Mouse (Mus musculus): ENCODE results near the gene Cdc14a.
"Not testable (repeated sequence)": the region's sequence is repeated elsewhere in the genome, so short reads cannot be mapped to it uniquely, and the experiment has no call there.

Cdc14a gene

GRCm38 (mm10) chr3:116373196-116373595 is 50.6 kb downstream of the Cdc14a start:
- DNase-seq (ENCODE audit: low read depth, low spot score), result no peak

GRCm38 (mm10) chr3:116368868-116369437 is 54.9 kb downstream of the Cdc14a start:
- DNase-seq (ENCODE audit: low read depth, low spot score), result no peak

DNA sequence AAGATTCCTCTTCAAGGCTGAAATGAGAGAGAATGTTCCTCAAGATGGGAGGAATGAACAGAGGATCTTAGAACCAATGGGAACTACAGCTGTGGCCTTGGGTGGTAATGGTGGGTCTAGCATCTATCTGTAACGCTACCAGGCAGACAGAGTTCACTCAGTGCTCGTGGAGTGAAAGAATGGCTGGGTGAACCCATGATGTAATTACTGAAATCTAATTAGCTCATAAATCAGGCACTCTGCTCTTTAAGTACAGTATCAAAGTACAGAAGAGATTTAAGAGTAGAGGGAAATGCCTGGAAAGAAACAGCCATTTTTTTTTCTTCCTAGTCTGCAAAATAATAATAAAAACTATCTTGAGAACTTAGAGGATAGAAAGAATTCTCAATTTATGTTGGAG is 57.7 kb downstream of the Cdc14a start:
- DNase-seq (ENCODE audit: low read depth, low spot score), result no peak

- no peak for DNase-seq (ENCODE audit: low read depth, low spot score)
Observed at GRCm38 (mm10) chr3:116361906-116362305, 61.9 kb downstream of the Cdc14a start.

- DNase-seq (ENCODE audit: low read depth, low spot score), result no peak
Observed at GRCm38 (mm10) chr3:116361101-116361500, 62.7 kb downstream of the Cdc14a start.

DNA sequence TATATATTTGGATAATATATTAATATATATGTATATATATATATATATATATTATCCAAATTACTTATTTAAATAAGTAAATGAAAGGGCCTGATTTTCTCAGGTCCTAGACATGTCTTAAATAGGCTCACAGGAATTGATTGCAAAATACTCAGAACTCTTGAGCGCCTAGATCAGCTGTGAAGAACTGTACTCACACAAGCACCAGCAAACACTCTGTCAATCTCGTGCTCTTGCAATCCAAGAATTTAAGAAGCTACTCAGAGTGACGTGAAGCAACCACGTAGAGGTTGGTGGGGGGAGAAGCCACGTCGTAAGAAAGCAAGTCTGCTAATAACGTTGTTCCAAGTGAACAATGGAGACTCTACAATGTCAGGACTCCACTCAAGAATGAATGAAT is 66.0 kb downstream of the Cdc14a start:
- no peak for DNase-seq (ENCODE audit: low read depth, low spot score)

DNA sequence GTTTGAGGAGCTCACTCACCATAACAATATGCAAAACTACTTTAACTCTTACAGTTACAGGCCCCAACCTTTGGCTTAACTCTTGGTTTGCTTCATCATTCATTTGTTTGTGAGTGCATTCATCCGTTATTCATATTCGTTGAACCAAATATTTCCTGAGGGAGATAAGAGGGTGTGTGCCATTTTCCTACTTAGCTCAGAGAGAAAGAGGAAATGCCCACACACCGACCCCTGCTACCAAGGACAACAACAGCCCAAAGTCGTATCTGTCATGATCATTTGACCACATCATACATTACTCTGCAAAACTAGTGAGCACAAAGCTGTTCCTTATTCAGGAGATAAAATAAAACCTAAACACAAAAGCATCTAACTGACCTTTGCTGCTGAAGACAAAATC is 66.7 kb downstream of the Cdc14a start:
- no peak for DNase-seq (ENCODE audit: low read depth, low spot score)

DNA sequence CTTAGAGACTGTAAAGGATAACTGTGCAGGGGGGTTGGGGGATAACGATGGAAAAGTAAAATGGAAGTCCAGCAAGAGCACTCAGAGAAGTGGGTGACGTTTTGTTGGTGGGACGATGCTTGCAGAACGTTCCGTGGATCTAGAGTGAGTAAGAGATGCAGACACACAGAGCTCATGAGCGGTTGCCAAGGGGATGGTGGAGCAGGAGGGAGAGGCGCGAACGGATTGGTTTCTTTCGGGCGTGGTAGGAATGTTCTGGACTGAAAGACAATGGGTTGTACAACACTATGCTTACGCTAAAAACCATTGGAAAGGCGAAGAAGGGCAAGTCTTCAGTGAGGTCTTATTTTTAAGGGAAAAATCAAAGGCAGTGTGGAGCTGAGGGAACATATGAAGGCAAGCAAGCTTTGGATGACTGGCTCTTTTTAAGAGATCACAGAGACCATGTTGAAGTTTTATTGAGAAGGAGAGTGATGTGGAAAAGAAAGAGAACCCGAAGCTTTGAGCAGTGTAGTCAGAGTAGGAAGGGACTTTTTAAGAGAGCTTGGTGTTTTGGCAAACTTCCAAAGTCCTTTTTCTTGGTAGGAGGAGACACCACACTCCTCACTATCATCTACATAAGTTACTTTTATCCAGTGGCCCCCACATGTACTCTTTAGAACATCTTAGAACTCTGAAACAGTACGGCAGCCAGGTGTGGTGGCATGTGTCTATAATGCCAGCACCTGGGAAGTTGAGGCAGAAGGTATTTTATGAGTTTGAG is 68.6 kb downstream of the Cdc14a start:
- DNase-seq (ENCODE audit: low read depth, low spot score), result no peak

DNA sequence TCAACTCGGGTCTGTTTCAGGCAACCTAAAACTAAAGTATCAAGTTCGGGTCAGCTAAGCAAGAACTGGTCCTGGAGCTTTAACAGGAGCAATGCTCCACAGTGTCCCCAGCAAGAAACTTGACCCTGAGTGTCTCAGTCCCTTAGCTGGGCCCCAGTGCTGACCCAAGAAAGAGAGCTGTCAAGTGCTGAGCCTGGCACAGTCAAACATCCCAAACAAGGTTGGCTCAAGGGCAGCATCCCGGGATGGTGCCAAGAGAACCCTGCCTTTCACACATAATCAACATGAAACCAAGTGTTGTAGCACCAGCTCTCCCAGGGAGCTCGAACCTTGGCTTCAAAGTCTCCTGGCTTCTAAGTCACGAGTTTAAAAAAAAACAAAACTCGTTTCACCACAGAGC is 71.3 kb downstream of the Cdc14a start:
- DNase-seq (ENCODE audit: low read depth, low spot score), result no peak

DNA sequence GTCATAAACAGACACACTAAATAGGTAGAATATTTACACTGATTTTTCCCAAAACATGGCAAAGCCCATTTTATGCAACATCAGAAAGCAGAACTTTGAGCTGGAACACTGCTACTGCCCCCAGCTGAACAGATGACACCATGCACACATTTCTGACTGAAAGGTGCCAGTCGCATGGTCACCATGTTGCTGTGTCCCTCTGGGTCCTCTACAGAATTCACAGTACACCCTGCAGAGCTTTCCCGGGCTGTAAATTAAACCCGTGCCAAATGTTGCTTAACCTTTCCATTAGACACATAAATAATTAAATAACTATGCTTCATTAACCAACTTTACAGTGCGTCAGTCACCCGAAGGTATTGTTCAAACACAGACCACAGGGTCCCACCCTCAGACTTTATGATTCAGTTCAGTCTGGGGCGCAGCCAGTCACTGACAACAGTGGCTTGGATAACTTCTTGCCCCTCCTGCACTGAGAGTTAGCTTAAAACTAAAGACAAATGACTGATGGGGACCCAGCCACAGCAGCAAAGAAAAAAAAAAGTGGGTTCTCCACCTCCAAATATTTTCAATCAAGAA is 73.4 kb downstream of the Cdc14a start:
- no peak for DNase-seq (ENCODE audit: low read depth, low spot score)

- DNase-seq (ENCODE audit: low read depth, low spot score), result not testable (repeated sequence)
Observed at GRCm38 (mm10) chr3:116347571-116347970, 76.3 kb downstream of the Cdc14a start.

DNA sequence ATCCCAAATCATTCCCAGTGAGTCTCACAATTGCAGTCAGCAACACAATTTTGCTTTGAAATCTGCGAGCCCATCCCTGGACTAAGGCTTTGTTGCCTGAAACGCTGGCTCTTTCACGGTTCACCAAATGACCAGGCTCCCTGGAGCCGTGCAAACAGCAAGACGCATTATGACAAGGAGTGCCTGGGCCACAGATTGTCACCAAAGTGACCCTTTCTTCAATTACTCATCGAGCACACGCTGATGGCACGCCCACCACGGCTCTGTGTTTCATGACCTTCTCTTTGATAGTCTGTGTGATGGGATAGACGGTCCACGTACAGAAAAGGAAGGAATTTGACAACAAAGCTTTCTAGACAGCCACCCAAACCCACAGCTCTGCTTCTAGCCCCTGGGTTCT is 78.6 kb downstream of the Cdc14a start:
- DNase-seq (ENCODE audit: low read depth, low spot score), result no peak

DNA sequence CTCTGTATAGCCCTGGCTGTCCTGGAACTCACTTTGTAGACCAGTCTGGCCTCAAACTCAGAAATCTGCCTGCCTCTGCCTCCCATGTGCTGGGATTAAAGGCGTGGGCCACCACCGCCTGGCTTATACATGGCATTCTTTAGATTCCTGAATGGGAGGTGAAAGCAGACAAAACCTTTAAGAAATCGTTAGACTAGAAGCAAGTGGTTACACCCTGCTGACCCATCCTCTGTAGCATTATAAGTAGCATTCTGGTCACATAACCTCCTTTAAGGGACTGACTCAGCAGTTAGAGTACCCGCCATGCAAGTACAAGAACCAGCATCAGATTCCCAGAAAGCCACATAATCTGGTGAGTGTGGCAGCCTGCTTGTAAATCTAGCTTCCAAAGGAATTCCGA is 81.6 kb downstream of the Cdc14a start:
- no peak for DNase-seq (ENCODE audit: low read depth, low spot score)

DNA sequence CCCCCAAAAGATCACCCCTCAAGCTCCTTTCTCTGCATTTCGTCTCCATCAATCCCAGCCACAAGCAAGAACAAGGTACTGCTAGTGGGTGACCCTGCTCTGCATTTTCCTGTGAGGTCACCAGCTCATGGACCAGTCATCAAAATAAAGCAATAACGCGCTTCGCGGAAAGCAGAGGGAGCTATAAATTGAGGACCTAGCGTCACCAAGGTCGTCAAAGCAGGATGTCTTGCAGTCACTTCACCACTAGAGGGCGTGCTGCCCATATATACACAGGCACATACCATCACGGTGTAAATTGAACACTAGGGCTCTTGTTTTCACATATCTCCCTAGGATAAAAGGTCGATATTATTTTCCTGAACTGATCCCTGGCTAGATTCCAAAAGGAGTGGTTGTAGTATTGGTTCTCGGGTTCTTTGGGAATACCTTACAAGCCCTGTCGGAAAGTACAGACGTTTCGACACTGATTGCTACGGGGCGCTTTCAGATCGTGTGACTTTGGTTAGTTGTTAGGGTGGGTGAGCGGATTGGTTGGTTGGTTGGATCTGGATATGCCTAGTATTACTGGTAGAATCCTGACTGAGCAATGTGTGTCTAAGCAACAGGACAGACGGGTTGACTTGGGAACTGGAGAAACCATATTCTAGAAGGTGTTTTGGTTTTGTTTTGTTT is 82.7 kb downstream of the Cdc14a start:
- peak; percentile 79 for DNase-seq (ENCODE audit: low read depth, low spot score)

- DNase-seq (ENCODE audit: low read depth, low spot score), result no peak
Observed at GRCm38 (mm10) chr3:116340281-116340680, 83.6 kb downstream of the Cdc14a start.

DNA sequence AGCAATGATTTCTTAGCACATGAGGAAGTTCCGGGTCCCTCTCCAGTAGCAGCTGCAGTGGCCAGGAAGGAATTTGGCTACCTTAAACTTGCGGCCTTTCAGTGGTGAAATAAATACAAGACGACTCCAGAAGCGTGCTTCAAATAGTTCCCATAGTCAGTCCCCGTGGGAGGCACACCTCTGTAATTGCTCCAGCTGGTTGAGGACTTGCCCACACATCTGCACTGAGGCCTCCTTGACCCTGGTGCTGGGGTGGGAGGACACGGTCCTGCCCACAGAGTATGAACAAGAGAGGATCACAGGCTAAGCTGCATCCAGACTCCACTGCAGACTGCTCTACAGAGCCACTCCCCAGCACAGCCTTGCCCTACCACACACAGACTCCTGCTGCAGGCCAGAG is 85.2 kb downstream of the Cdc14a start:
- DNase-seq (ENCODE audit: low read depth, low spot score), result no peak

DNA sequence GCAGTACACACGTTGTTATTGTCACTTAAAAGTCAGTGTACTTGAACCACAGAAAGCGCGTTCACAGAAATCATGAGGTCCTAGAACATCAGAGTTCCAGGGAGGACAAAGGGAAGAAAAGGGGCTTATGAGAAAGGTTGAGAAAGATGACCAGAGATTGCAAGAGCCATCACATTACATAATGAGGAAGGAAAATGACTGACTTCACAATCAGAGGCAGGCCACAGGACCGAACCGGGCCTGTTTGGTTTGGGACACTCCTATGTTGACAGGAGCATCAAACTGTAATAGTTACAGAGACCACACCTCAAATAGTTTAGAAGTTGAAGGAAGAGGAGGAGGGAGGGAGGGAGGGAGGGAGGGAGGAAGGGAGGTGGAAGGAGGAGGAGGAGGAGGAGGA is 86.0 kb downstream of the Cdc14a start:
- DNase-seq (ENCODE audit: low read depth, low spot score), result no peak

DNA sequence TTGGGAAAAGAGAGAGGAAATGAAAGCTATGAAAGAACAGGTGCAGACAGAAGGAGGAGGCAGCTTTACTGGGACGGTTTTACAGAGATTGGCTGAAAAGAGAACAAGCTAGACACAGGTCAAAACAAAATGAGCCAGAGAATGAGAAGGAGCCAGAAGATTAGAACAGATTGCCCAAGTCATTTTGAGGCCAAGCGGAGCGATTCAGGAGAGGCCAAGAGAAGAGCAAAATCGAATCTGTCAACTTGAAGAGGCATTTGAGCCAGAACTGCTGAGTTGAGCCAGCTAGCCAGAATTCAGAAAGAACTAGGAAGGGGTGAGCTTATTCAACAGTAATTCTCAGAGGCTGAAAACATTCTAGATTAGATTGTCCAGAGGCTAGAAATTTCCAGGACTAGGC is 88.8 kb downstream of the Cdc14a start:
- DNase-seq (ENCODE audit: low read depth, low spot score), result no peak

DNA sequence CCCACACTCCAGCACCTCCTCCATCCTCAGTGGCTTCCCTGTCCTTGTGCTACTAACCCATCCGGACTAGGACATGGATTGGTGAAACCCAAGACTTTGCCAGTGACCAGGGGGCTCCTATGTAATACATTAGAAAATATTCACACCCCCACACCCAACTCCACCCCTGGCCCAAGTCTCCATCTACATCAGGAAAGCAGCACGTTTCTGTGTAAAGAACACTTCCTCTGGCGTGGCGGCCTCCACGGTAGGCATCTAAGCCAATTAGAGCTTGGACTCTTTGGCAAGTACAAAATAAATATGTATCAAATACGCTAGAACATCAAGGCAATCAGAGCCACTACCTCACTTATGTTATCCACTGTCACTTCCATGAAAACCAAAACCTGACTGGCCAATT is 90.1 kb downstream of the Cdc14a start:
- no peak for DNase-seq (ENCODE audit: low read depth, low spot score)

GRCm38 (mm10) chr3:116333229-116333628 is 90.6 kb downstream of the Cdc14a start:
- DNase-seq (ENCODE audit: low read depth, low spot score), result peak; percentile 59

GRCm38 (mm10) chr3:116331811-116332464 is 91.9 kb downstream of the Cdc14a start:
- peak; percentile 68 for DNase-seq (ENCODE audit: low read depth, low spot score)

DNA sequence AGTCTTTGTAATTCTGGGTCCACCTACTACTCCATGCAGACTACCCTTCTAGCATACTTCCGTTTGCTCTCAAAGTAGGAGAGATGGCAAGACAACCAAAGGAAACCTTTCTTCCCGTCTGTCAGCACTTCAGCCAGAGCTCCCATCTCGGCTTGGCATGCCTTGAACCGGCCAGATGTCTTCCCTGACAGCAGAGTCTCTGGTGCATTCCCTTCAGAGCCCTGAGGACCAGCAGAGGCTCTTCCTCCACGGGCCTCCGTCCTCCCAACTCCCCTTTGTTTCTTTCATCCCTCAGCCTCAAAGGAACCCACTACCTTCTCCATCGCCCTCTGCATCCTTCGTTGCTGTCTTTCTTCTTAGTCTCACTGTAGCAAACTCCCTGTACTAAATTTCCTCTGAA is 93.9 kb downstream of the Cdc14a start:
- no peak for DNase-seq (ENCODE audit: low read depth, low spot score)
